Mouse (Mus musculus): ENCODE results near the gene Slc35f5. TPM values are rescaled to one million over a fixed set of nuclear protein-coding genes. Genes with fewer than 3 reads are reported as not detected.

Slc35f5 gene
- polyA plus RNA-seq, 1 experiment, result 23.6 TPM

DNA sequence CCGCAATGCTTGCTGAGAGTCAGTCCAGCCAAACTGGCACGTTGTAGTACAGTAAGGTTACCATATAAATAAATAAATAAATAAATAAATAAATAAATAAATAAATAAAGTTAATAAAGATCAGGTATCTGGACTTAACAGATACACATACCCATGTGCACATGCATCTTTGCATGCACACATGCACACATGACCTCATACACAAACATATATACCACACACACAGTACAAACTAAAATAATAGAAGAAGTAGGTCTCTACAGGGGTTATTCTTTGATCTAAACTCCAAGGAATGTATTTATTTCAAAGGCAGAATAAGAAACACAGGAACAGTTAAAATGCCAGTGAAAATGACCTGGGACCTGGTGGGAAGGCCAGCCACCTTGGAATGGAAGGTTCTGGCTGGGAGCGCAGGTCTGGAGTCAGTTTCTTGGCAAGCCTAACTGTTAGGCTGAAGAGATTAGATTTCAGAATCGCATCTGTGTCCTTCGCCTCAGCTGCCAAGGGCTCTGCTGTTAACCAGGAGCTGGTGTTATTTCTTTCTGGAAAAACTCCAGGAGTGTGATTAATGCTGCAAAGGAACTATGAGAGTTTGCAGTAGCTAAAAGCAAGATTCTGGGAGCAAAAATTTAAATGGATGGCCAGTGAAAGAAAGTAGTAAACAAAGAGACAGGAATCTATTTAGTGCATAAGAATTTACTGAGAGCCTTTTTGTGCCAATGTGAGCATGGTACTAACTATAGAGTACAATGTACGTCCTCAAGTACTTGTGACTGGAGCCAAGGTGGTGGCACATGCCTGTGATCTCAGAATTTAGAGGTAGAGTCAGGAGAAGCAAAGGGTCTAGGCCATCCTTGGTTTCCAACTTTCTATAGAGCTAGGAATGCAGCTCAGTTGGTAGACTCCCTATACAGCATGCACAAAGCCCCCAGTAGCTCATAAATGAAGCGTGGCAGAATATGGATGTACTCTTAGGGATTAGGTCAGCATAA, 18.1 kb upstream of the Slc35f5 start:
- no peak overlapping the region for H3K27ac ChIP-seq (ENCODE audit: insufficient read depth, low read length)
- no peak overlapping the region for H3K4me3 ChIP-seq (ENCODE audit: low read depth, low read length)
- no peaks in the 10 kb centered on the region for H3K36me3 ChIP-seq (ENCODE audit: control insufficient read depth, insufficient read depth, low read length, poor library complexity, severe bottlenecking)
- TF ChIP-seq EP300 (IDR thresholded peaks at IDR 0.05; ENCODE audit: insufficient read depth, low read depth, low read length), result no peak
- no peak for TF ChIP-seq CTCF (IDR thresholded peaks at IDR 0.05; ENCODE audit: low read depth, low read length)
- no peak for TF ChIP-seq POLR2A (IDR thresholded peaks at IDR 0.05; ENCODE audit: insufficient read depth, low read length)
- no peaks in the 10 kb centered on the region for H3K9me3 ChIP-seq (replicated peaks; ENCODE audit: control insufficient read depth, insufficient read depth, low read length, poor library complexity, severe bottlenecking)
- no peaks in the 10 kb centered on the region for H3K27me3 ChIP-seq (ENCODE audit: control insufficient read depth, insufficient read depth, low read length, poor library complexity, severe bottlenecking)
- no peak overlapping the region for H3K9ac ChIP-seq (ENCODE audit: low read depth, poor library complexity, severe bottlenecking)
- no peaks in the 10 kb centered on the region for H3K4me1 ChIP-seq (ENCODE audit: control insufficient read depth, insufficient read depth, low read length)

DNA sequence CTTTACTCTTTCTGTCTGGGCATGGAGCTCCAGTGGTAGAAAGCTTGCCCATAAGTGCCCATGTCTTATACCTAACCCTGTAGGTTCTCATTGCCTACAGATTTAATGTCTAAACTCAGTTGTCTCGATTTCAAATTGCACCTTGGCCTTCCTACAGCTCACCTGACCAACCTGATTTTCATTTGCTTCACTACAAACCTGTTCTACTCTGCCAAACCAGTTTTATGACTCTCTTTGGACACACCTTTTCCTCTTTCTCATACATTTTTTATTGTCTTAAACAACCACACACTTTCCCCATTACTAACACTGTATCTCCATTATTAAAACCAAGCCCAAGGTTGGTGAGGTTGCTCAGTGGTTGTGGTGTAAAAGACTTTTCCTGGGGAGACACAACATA, 10.5 kb upstream of the Slc35f5 start:
- TF ChIP-seq EP300 (IDR thresholded peaks at IDR 0.05; ENCODE audit: insufficient read depth, low read depth, low read length) (no peak), POLR2A (IDR thresholded peaks at IDR 0.05; ENCODE audit: insufficient read depth, low read length) (no peak), CTCF (IDR thresholded peaks at IDR 0.05; ENCODE audit: low read depth, low read length) (no peak)
- Histone ChIP-seq H3K36me3 (ENCODE audit: control insufficient read depth, insufficient read depth, low read length, poor library complexity, severe bottlenecking) (no peaks in the 10 kb centered on the region), H3K9me3 (replicated peaks; ENCODE audit: control insufficient read depth, insufficient read depth, low read length, poor library complexity, severe bottlenecking) (no peaks in the 10 kb centered on the region), H3K9ac (ENCODE audit: low read depth, poor library complexity, severe bottlenecking) (no peak overlapping the region), H3K27ac (ENCODE audit: insufficient read depth, low read length) (no peak overlapping the region), H3K4me3 (ENCODE audit: low read depth, low read length) (no peak overlapping the region), H3K27me3 (ENCODE audit: control insufficient read depth, insufficient read depth, low read length, poor library complexity, severe bottlenecking) (no peaks in the 10 kb centered on the region), H3K4me1 (ENCODE audit: control insufficient read depth, insufficient read depth, low read length) (no peaks in the 10 kb centered on the region)

- Histone ChIP-seq H3K9ac (ENCODE audit: low read depth, poor library complexity, severe bottlenecking) (no peak overlapping the region), H3K9me3 (replicated peaks; ENCODE audit: control insufficient read depth, insufficient read depth, low read length, poor library complexity, severe bottlenecking) (no peaks in the 10 kb centered on the region), H3K4me1 (ENCODE audit: control insufficient read depth, insufficient read depth, low read length) (no peaks in the 10 kb centered on the region), H3K36me3 (ENCODE audit: control insufficient read depth, insufficient read depth, low read length, poor library complexity, severe bottlenecking) (no peaks in the 10 kb centered on the region), H3K4me3 (ENCODE audit: low read depth, low read length) (no peak overlapping the region), H3K27me3 (ENCODE audit: control insufficient read depth, insufficient read depth, low read length, poor library complexity, severe bottlenecking) (no peaks in the 10 kb centered on the region), H3K27ac (ENCODE audit: insufficient read depth, low read length) (no peak overlapping the region)
- TF ChIP-seq CTCF (IDR thresholded peaks at IDR 0.05; ENCODE audit: low read depth, low read length) (no peak), EP300 (IDR thresholded peaks at IDR 0.05; ENCODE audit: insufficient read depth, low read depth, low read length) (no peak), POLR2A (IDR thresholded peaks at IDR 0.05; ENCODE audit: insufficient read depth, low read length) (no peak)
These were observed 10.0 kb upstream of the Slc35f5 start for GRCm38 (mm10) chr1:125550359-125550758.

DNA sequence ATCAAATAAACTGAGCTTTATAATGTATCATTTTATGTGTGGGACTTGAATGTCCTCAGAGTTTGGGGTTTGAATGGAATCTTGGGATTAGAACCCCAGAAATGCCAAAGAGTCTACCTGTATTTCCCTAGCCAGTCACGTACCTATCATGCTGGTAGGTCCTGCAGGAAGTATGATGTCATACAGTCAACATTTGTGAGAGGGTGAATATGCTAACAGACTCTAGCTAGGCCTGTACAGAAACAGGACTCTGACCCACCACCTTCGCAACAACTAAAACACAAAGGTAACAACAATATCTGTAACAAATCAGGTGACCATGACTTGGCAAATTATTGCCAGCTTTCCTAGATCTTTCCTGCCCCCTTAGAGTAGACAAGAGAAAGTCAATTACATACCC, 8.8 kb upstream of the Slc35f5 start:
- no peaks in the 10 kb centered on the region for H3K27me3 ChIP-seq (ENCODE audit: control insufficient read depth, insufficient read depth, low read length, poor library complexity, severe bottlenecking)

GRCm38 (mm10) chr1:125559261-125559660, 1.1 kb upstream of the Slc35f5 start:
- H3K36me3 ChIP-seq (ENCODE audit: control insufficient read depth, insufficient read depth, low read length, poor library complexity, severe bottlenecking), result no peaks in the 10 kb centered on the region
- no peaks in the 10 kb centered on the region for H3K4me1 ChIP-seq (ENCODE audit: control insufficient read depth, insufficient read depth, low read length)
- H3K27me3 ChIP-seq (ENCODE audit: control insufficient read depth, insufficient read depth, low read length, poor library complexity, severe bottlenecking), result no peaks in the 10 kb centered on the region
- no peak overlapping the region for H3K9ac ChIP-seq (ENCODE audit: low read depth, poor library complexity, severe bottlenecking)
- H3K9me3 ChIP-seq (replicated peaks; ENCODE audit: control insufficient read depth, insufficient read depth, low read length, poor library complexity, severe bottlenecking), result no peaks in the 10 kb centered on the region
- no peak overlapping the region for H3K4me3 ChIP-seq (ENCODE audit: low read depth, low read length)
- no peak overlapping the region for H3K27ac ChIP-seq (ENCODE audit: insufficient read depth, low read length)
- TF ChIP-seq EP300 (IDR thresholded peaks at IDR 0.05; ENCODE audit: insufficient read depth, low read depth, low read length), result no peak
- TF ChIP-seq POLR2A (IDR thresholded peaks at IDR 0.05; ENCODE audit: insufficient read depth, low read length), result no peak

More for the DNA sequence above, 8.8 kb upstream of the Slc35f5 start:
- Histone ChIP-seq H3K9ac (ENCODE audit: low read depth, poor library complexity, severe bottlenecking) (no peak overlapping the region), H3K36me3 (ENCODE audit: control insufficient read depth, insufficient read depth, low read length, poor library complexity, severe bottlenecking) (no peaks in the 10 kb centered on the region), H3K9me3 (replicated peaks; ENCODE audit: control insufficient read depth, insufficient read depth, low read length, poor library complexity, severe bottlenecking) (no peaks in the 10 kb centered on the region), H3K27ac (ENCODE audit: insufficient read depth, low read length) (no peak overlapping the region), H3K4me1 (ENCODE audit: control insufficient read depth, insufficient read depth, low read length) (no peaks in the 10 kb centered on the region), H3K4me3 (ENCODE audit: low read depth, low read length) (no peak overlapping the region)
- no peak for TF ChIP-seq CTCF (IDR thresholded peaks at IDR 0.05; ENCODE audit: low read depth, low read length)
- no peak for TF ChIP-seq POLR2A (IDR thresholded peaks at IDR 0.05; ENCODE audit: insufficient read depth, low read length)
- no peak for TF ChIP-seq EP300 (IDR thresholded peaks at IDR 0.05; ENCODE audit: insufficient read depth, low read depth, low read length)

- Histone ChIP-seq H3K9ac (ENCODE audit: low read depth, poor library complexity, severe bottlenecking) (peak overlapping the region; percentile 41), H3K4me3 (ENCODE audit: low read depth, low read length) (peak overlapping the region; percentile 90; the same call in 1 of the 2 replicates), H3K36me3 (ENCODE audit: control insufficient read depth, insufficient read depth, low read length, poor library complexity, severe bottlenecking) (no peaks in the 10 kb centered on the region), H3K27ac (ENCODE audit: insufficient read depth, low read length) (no peak overlapping the region), H3K4me1 (ENCODE audit: control insufficient read depth, insufficient read depth, low read length) (no peaks in the 10 kb centered on the region), H3K9me3 (replicated peaks; ENCODE audit: control insufficient read depth, insufficient read depth, low read length, poor library complexity, severe bottlenecking) (no peaks in the 10 kb centered on the region), H3K27me3 (ENCODE audit: control insufficient read depth, insufficient read depth, low read length, poor library complexity, severe bottlenecking) (no peaks in the 10 kb centered on the region)
- no peak for TF ChIP-seq POLR2A (IDR thresholded peaks at IDR 0.05; ENCODE audit: insufficient read depth, low read length)
- TF ChIP-seq CTCF (IDR thresholded peaks at IDR 0.05; ENCODE audit: low read depth, low read length), result no peak
- TF ChIP-seq EP300 (IDR thresholded peaks at IDR 0.05; ENCODE audit: insufficient read depth, low read depth, low read length), result no peak
These were observed 674 bp upstream of the Slc35f5 start for GRCm38 (mm10) chr1:125559721-125560120.

All from ES-Bruce4 (cell line).